Mouse (Mus musculus): Measurements from ENCODE around the gene Gm45062. TPM values are rescaled to one million over a fixed set of nuclear protein-coding genes. Genes with fewer than 3 reads are reported as not detected.

Gene Gm45062
- 9.1 and 9.5 TPM in 2 replicates for polyA plus RNA-seq (2016; fragmentation: Nextera tagmentation; extraction: Ambion mirVana)

DNA sequence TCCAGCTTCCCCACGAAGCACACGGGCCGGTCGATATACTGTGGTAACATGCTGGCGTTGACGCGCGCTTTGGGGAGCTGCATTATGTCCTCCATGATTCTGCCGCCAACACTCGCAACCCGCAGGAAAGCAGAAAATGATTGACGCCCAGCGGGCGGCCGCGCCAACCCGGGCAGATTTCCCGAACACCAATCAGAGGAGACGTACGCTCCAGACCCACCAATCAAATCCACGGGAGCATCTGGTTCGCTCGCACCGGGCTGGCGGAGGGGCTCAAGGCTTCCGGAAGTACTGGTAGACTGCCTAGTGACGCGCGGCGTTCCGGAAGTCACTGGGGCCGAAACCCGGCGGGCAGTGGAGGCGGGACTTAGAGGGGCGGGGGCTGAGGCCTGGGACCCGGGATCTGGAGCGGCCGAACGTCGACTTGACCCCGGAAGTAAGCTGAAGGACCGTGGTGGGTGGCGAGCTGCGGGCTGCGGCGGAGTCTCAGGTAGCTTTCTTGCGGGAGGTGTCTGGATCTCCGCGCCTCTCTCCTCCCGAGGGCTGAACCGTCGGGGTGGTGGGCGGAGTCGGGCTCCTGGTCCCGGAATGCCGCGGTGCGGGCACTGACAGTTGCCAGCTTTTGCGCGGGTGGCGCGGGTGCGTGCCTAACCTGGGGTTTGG, at the start of gene Gm45062, which contains the start of the genes Rpa3 and Umad1:
Gene Gm45062 (plus strand): TSS at position 447 of the 663 bp plus-strand sequence.
Gene Rpa3 (minus strand): TSS at position 170 of the 663 bp plus-strand sequence.
Gene Umad1 (plus strand): TSS at position 285 of the 663 bp plus-strand sequence.
- H3K4me1 ChIP-seq, result peaks cover 4% of the 10 kb centered on the region; the same call in 1 of the 2 replicates
- H3K27me3 ChIP-seq (ENCODE audit: insufficient read depth, poor library complexity, severe bottlenecking), result no peaks in the 10 kb centered on the region
- H3K9me3 ChIP-seq, result no peaks in the 10 kb centered on the region
- WGBS, result under 1% methylated on average over 64 of the region's 64 CpGs
- peak within 1 kb of the TSS; percentile 80 for H3K4me3 ChIP-seq
- DNase-seq (ENCODE audit: low spot score), result peak; percentile 99
- peak within 1 kb of the TSS; percentile 91 for H3K27ac ChIP-seq
- H3K36me3 ChIP-seq, result peaks cover 10% of the 10 kb centered on the region; the same call in 1 of the 2 replicates

- Histone ChIP-seq H3K4me1 (peaks cover 8% of the 10 kb centered on the region; the same call in 1 of the 2 replicates), H3K9me3 (no peaks in the 10 kb centered on the region), H3K4me3 (peak overlapping the region; percentile 89), H3K36me3 (peaks cover 6% of the 10 kb centered on the region), H3K27ac (peak overlapping the region; percentile 99), H3K27me3 (ENCODE audit: insufficient read depth, poor library complexity, severe bottlenecking) (no peaks in the 10 kb centered on the region)
- WGBS, result 14% methylated on average over 10 of the region's 10 CpGs
- DNase-seq (ENCODE audit: low spot score), result no peak
Measured at GRCm38 (mm10) chr6:8209866-8210186, 49.4 kb upstream of the Gm45062 start.

DNA sequence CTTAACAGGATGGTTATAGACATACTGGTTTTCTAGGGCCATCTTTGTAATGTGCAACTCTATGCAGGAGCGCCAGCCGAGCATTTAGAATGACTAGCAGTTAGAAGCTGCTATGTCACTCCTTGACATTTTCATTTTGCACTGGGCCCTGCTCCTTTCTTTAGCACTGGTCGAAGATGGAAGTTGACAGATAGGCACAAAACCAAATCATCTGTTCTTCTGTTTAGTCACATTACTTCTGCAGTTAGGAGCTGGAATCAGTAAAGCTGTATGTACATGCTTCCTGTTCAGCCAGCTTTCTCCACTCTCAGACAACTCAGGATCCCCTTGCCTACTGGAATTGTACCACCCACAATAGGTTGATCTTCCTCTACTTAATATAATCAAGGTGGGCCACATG, 48.6 kb upstream of the Gm45062 start:
- Histone ChIP-seq H3K4me3 (peak overlapping the region; percentile 89), H3K27me3 (ENCODE audit: insufficient read depth, poor library complexity, severe bottlenecking) (no peaks in the 10 kb centered on the region), H3K36me3 (peaks cover 14% of the 10 kb centered on the region), H3K27ac (no peak overlapping the region), H3K9me3 (no peaks in the 10 kb centered on the region), H3K4me1 (peaks cover 8% of the 10 kb centered on the region; the same call in 1 of the 2 replicates)
- 94% methylated on average over 3 of the region's 3 CpGs for WGBS
- DNase-seq (ENCODE audit: low spot score), result no peak

DNA sequence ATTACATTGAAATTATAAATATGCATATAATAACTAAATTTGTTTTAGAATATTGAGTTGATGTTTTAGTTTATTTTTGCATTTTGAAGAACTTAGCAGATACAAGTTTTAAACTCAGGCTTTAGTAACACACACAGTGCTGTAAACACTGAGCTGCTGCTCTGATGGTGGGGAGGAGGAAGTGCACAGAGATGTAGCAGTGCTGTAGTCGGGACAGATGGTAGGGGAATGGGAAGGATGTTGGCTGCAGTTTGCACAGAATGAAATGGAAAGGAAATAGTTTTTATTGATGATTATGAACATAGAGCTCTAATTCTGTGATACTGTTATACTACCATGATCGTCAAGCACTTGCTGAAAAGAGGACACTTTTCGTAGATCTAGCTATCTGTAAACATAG, 32.2 kb upstream of the Gm45062 start:
- no peak for DNase-seq (ENCODE audit: low spot score)
- Histone ChIP-seq H3K27me3 (ENCODE audit: insufficient read depth, poor library complexity, severe bottlenecking) (no peaks in the 10 kb centered on the region), H3K4me3 (no peak overlapping the region), H3K9me3 (no peaks in the 10 kb centered on the region), H3K4me1 (no peaks in the 10 kb centered on the region), H3K27ac (no peak overlapping the region), H3K36me3 (peaks cover 45% of the 10 kb centered on the region)
- 83% methylated on average over 3 of the region's 3 CpGs for WGBS

GRCm38 (mm10) chr6:8228596-8228995, 30.7 kb upstream of the Gm45062 start:
- Histone ChIP-seq H3K4me3 (no peak overlapping the region), H3K27ac (no peak overlapping the region), H3K36me3 (peaks cover 54% of the 10 kb centered on the region), H3K4me1 (no peaks in the 10 kb centered on the region), H3K27me3 (ENCODE audit: insufficient read depth, poor library complexity, severe bottlenecking) (no peaks in the 10 kb centered on the region), H3K9me3 (no peaks in the 10 kb centered on the region)
- no peak for DNase-seq (ENCODE audit: low spot score)
- 92% methylated on average over 3 of the region's 3 CpGs for whole genome bisulfite sequencing

DNA sequence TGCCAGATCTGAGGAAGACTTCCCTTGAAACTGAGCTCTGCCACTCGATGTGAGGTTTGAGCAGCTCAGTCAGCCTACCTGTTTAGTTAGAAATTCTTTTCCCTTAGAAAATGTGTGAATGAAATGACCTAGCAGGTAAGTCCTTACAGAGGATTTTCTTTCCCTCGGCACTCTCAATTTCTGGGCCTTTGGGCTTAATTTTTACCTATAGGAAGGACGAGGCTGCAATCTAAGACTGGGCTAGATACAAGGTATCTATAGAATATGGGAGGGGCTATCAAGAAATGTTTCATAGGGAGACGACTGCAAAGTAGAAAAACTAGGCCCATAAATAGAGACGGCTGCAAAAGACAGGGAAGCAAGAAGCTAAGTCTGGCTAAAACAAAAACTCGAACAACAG, 934 bp upstream of the Gm45062 start:
- 11% methylated on average over 6 of the region's 6 CpGs for WGBS
- peak overlapping the region; percentile 91 for H3K27ac ChIP-seq
- DNase-seq (ENCODE audit: low spot score), result no peak
- peaks cover 17% of the 10 kb centered on the region; the same call in 1 of the 2 replicates for H3K36me3 ChIP-seq
- no peaks in the 10 kb centered on the region for H3K27me3 ChIP-seq (ENCODE audit: insufficient read depth, poor library complexity, severe bottlenecking)
- H3K4me3 ChIP-seq, result peak overlapping the region; percentile 80
- H3K9me3 ChIP-seq, result no peaks in the 10 kb centered on the region
- H3K4me1 ChIP-seq, result peaks cover 4% of the 10 kb centered on the region; the same call in 1 of the 2 replicates

- peak; percentile 80 for DNase-seq (ENCODE audit: low spot score)
- Histone ChIP-seq H3K36me3 (peaks cover 6% of the 10 kb centered on the region; the same call in 1 of the 2 replicates), H3K27ac (peak overlapping the region; percentile 91), H3K9me3 (no peaks in the 10 kb centered on the region), H3K27me3 (ENCODE audit: insufficient read depth, poor library complexity, severe bottlenecking) (no peaks in the 10 kb centered on the region), H3K4me3 (peak overlapping the region; percentile 80), H3K4me1 (peaks cover 4% of the 10 kb centered on the region; the same call in 1 of the 2 replicates)
- WGBS, result 1% methylated on average over 8 of the region's 8 CpGs
Measured at GRCm38 (mm10) chr6:8259667-8260044, 406 bp downstream of the Gm45062 start.

DNA sequence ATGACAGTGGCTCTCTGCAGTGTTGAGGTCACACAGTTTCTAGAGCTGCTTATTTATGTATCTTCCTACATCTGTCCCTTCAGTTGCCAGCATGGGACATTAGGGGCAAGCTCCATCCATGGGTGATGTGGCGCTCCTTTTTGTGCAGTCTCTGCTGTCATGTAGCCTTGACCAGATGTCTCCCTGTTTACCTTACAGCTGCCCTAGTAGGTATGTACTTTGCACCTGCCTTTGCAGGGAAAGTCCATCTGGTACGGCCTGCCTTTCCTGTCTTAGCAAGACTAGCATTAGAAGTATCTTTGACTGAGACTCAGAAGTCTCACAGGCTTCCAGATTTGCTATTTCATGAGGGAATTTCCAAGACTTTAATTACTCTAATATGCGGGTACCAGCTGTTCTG, 11.8 kb downstream of the Gm45062 start:
- Histone ChIP-seq H3K9me3 (no peaks in the 10 kb centered on the region), H3K4me1 (0 out of 2 replicates have a peak, but pooled peaks cover 3% of the 10 kb centered on the region), H3K36me3 (0 out of 2 replicates have a peak, but pooled peaks cover 4% of the 10 kb centered on the region), H3K27ac (no peak overlapping the region), H3K4me3 (no peak overlapping the region), H3K27me3 (ENCODE audit: insufficient read depth, poor library complexity, severe bottlenecking) (no peaks in the 10 kb centered on the region)
- DNase-seq (ENCODE audit: low spot score), result no peak
- 88% methylated on average over 3 of the region's 3 CpGs for WGBS

GRCm38 (mm10) chr6:8274387-8275054, 15.3 kb downstream of the Gm45062 start:
- Histone ChIP-seq H3K4me3 (no peak overlapping the region), H3K27ac (no peak overlapping the region), H3K27me3 (ENCODE audit: insufficient read depth, poor library complexity, severe bottlenecking) (no peaks in the 10 kb centered on the region), H3K9me3 (no peaks in the 10 kb centered on the region), H3K36me3 (peaks cover 8% of the 10 kb centered on the region; the same call in 1 of the 2 replicates), H3K4me1 (peaks cover 9% of the 10 kb centered on the region; the same call in 1 of the 2 replicates)
- WGBS, result 27% methylated on average over 6 of the region's 6 CpGs
- no peak for DNase-seq (ENCODE audit: low spot score)

DNA sequence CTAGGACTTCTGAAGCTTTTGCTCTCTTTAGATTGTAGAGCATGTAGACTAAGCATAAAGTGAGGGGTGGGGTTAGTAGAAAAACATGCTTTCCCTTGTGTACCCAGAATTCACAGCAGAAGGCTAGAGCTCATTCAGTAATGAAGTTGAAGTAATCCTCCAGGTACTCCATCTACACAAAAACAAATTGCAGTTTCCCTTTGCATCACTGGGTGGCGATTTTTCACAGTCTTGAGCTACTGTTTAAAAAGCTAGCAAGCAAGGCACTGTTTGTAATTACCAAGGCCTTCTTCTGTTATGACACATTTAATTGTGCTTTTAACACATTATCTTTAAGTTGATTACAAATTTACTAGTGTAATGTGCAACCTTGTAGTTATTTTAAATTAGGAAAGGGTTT, 15.8 kb downstream of the Gm45062 start:
- no peak overlapping the region for H3K4me3 ChIP-seq
- H3K36me3 ChIP-seq, result peaks cover 8% of the 10 kb centered on the region; the same call in 1 of the 2 replicates
- whole genome bisulfite sequencing, result 3% methylated on average over 1 of the region's 1 CpGs
- no peaks in the 10 kb centered on the region for H3K27me3 ChIP-seq (ENCODE audit: insufficient read depth, poor library complexity, severe bottlenecking)
- no peak overlapping the region for H3K27ac ChIP-seq
- no peaks in the 10 kb centered on the region for H3K9me3 ChIP-seq
- DNase-seq (ENCODE audit: low spot score), result no peak
- peaks cover 9% of the 10 kb centered on the region; the same call in 1 of the 2 replicates for H3K4me1 ChIP-seq

DNA sequence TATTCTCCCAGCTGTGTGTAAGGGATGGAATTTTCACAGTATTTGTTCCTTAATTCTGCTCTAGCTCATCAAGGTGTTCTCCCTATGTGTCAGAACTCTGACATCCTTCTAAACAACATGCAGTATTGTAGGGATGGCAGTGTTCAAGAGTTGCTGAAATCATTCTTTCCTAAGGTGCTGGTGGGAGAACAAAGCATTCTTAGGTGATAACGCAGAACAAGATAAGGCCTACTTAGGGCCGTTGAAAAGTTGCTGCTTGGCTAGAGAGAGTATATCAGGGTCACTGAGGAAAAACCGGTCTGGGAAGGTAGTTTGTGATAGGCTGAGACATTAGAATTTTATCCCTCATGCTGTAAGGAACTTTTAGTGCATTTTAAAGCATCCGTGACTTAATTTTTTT, 17.2 kb downstream of the Gm45062 start:
- WGBS, result 17% methylated on average over 4 of the region's 4 CpGs
- Histone ChIP-seq H3K4me3 (no peak overlapping the region), H3K4me1 (peaks cover 9% of the 10 kb centered on the region; the same call in 1 of the 2 replicates), H3K36me3 (peaks cover 5% of the 10 kb centered on the region; the same call in 1 of the 2 replicates), H3K27ac (no peak overlapping the region), H3K9me3 (no peaks in the 10 kb centered on the region), H3K27me3 (ENCODE audit: insufficient read depth, poor library complexity, severe bottlenecking) (no peaks in the 10 kb centered on the region)
- DNase-seq (ENCODE audit: low spot score), result no peak

GRCm38 (mm10) chr6:8278426-8279002, 19.3 kb downstream of the Gm45062 start:
- H3K4me3 ChIP-seq, result no peak overlapping the region
- no peak for DNase-seq (ENCODE audit: low spot score)
- no peak overlapping the region for H3K27ac ChIP-seq
- H3K27me3 ChIP-seq (ENCODE audit: insufficient read depth, poor library complexity, severe bottlenecking), result no peaks in the 10 kb centered on the region
- H3K9me3 ChIP-seq, result no peaks in the 10 kb centered on the region
- 78% methylated on average over 5 of the region's 5 CpGs for WGBS
- H3K36me3 ChIP-seq, result peaks cover 5% of the 10 kb centered on the region; the same call in 1 of the 2 replicates
- peaks cover 6% of the 10 kb centered on the region; the same call in 1 of the 2 replicates for H3K4me1 ChIP-seq

DNA sequence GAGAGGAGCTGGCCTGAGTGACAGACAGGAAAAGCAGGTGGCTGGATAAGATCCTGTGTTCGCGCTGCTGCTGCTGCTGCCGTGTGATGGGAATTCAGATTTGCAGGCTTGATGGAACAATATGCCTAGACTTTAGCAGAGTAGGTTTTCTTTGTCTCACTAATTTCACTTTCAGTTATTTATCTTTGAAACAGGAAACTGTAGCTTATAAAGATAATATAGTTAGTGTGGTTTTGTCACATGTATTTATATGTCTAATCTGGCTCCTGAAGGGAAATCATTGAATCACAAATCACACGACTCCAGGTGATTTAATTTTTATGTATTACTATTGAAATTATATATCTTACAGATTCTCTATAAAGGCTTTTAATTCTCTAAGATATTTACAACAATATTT, 24.0 kb downstream of the Gm45062 start:
- Histone ChIP-seq H3K27me3 (ENCODE audit: insufficient read depth, poor library complexity, severe bottlenecking) (no peaks in the 10 kb centered on the region), H3K9me3 (no peaks in the 10 kb centered on the region), H3K4me3 (no peak overlapping the region), H3K36me3 (peaks cover 5% of the 10 kb centered on the region; the same call in 1 of the 2 replicates), H3K27ac (no peak overlapping the region), H3K4me1 (no peaks in the 10 kb centered on the region)
- 79% methylated on average over 4 of the region's 4 CpGs for WGBS
- no peak for DNase-seq (ENCODE audit: low spot score)

Data from heart, embryonic 10.5 days (tissue).